Mouse (Mus musculus) myocyte (in vitro differentiated cells): Measurements from ENCODE around the gene Tmx2. TPM values are rescaled to one million over a fixed set of nuclear protein-coding genes. Genes with fewer than 3 reads are reported as not detected.

Experiments
- H3K27me3 ChIP-seq: one replicate; pipeline ENCODE4 v1.6.1; 2011; ENCODE audit not compliant: control insufficient read depth, insufficient read depth, insufficient read length
- H3K36me3 ChIP-seq: one replicate; pipeline ENCODE4 v1.6.1; 2011; ENCODE audit not compliant: control insufficient read depth, insufficient read depth
- H3K4me2 ChIP-seq: one replicate; pipeline ENCODE4 v1.6.1; 2011; ENCODE audit warnings: low read depth, control low read depth
- H3K4me3 ChIP-seq: one replicate; pipeline ENCODE4 v1.5.1; 2011; ENCODE audit warnings: mild to moderate bottlenecking, control low read depth, moderate library complexity
- H3K79me2 ChIP-seq: one replicate; pipeline ENCODE4 v1.6.1; 2011; ENCODE audit not compliant: control insufficient read depth, insufficient read depth
- H3ac ChIP-seq: one replicate; pipeline ENCODE4 v1.6.1; 2011; ENCODE audit not compliant: control insufficient read depth, insufficient read length
- CEBPB ChIP-seq: IDR thresholded peaks from 2 replicates; pipeline ENCODE4 v1.6.1; 2011; ENCODE audit warnings: mild to moderate bottlenecking, moderate library complexity; ENCODE audit not compliant: poor library complexity, insufficient read depth, severe bottlenecking
- E2F4 ChIP-seq: IDR thresholded peaks from one replicate; pipeline ENCODE4 v1.6.1; 2011; ENCODE audit warnings: mild to moderate bottlenecking, control low read depth, moderate library complexity; ENCODE audit not compliant: insufficient read depth
- MAX ChIP-seq: IDR thresholded peaks from one replicate; pipeline ENCODE4 v1.6.1; 2011; ENCODE audit warnings: low read depth, mild to moderate bottlenecking, control low read depth
- MYOD1 ChIP-seq, 3 experiments: IDR thresholded peaks; one replicate each; pipeline ENCODE4 v1.6.1; 2011; ENCODE audit warnings: control low read depth in 2 of 3, low read depth in 2 of 3, mild to moderate bottlenecking in 2 of 3, moderate library complexity in 1 of 3; ENCODE audit not compliant: insufficient read length in 2 of 3, control insufficient read depth in 1 of 3
- MYOG ChIP-seq, 3 experiments: IDR thresholded peaks; one replicate each; pipeline ENCODE4 v1.6.1; 2011; ENCODE audit warnings: control low read depth in 2 of 3, low read depth in 2 of 3, mild to moderate bottlenecking in 2 of 3; ENCODE audit not compliant: insufficient read length in 2 of 3, control insufficient read depth in 1 of 3, insufficient read depth in 1 of 3
- POLR2A ChIP-seq: IDR thresholded peaks from one replicate; pipeline ENCODE4 v1.6.1; 2011; ENCODE audit warnings: low read depth, mild to moderate bottlenecking, control low read depth, moderate library complexity; ENCODE audit not compliant: insufficient read length
- POLR2AphosphoS2 ChIP-seq: IDR thresholded peaks from one replicate; pipeline ENCODE4 v1.6.1; 2011; ENCODE audit warnings: low read depth, control low read depth; ENCODE audit not compliant: insufficient read length
- REST ChIP-seq: IDR thresholded peaks from one replicate; pipeline ENCODE4 v1.6.1; 2011; ENCODE audit warnings: mild to moderate bottlenecking, control low read depth, moderate library complexity; ENCODE audit not compliant: insufficient read depth, insufficient read length
- SRF ChIP-seq: IDR thresholded peaks from one replicate; pipeline ENCODE4 v1.6.1; 2011; ENCODE audit warnings: low read depth; ENCODE audit not compliant: control insufficient read depth, insufficient read length
- TCF12 ChIP-seq: IDR thresholded peaks from one replicate; pipeline ENCODE4 v1.6.1; 2011; ENCODE audit warnings: mild to moderate bottlenecking, control low read depth; ENCODE audit not compliant: poor library complexity, insufficient read depth, severe bottlenecking
- TCF3 ChIP-seq: IDR thresholded peaks from one replicate; pipeline ENCODE4 v1.6.1; 2011; ENCODE audit warnings: low read depth, control low read depth; ENCODE audit not compliant: insufficient read length
- USF1 ChIP-seq: IDR thresholded peaks from one replicate; pipeline ENCODE4 v1.6.1; 2011; ENCODE audit warnings: low read depth, mild to moderate bottlenecking, control low read depth, moderate library complexity
- polyA plus RNA-seq: library from polyadenylated mRNA; unstranded; fragments of >200 nt; fragmentation: generic; extraction: Trizol; gene quantifications from one replicate; pipeline ENCODE4 v1.2.1, GENCODE M21; 2012; ENCODE audit warnings: missing spikeins

The Tmx2 gene
- polyA plus RNA-seq, 1 experiment = 113 TPM

DNA sequence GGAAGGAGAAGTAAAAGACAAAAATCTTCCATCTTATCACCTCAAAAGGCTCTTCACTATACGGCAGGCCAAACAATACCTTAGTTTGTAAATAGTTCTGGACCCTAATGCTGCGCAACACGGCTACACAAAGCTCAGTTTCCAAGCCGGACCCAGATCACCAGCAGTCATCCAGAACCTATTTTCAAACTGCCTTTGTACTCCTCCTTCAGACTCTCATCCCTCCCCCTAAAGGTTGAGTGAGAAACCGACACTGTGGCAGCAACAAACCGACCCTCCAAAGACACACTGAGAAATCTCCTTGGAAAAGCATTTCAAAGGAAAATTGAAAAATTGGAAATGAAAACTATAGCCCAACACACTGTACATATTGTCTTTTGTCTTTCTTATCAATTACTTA lies 30.6 kb downstream of the Tmx2 start:
- no peaks in the 10 kb centered on the region for H3K27me3 ChIP-seq
- H3K36me3 ChIP-seq = no peaks in the 10 kb centered on the region
- H3ac ChIP-seq = no peak overlapping the region
- TF ChIP-seq CEBPB = no peak
- no peak for TF ChIP-seq TCF3
- TF ChIP-seq REST = no peak
- peak overlapping the region; percentile 82 for H3K4me3 ChIP-seq
- peak overlapping the region; percentile 78 for H3K4me2 ChIP-seq
- peaks cover 69% of the 10 kb centered on the region for H3K79me2 ChIP-seq

DNA sequence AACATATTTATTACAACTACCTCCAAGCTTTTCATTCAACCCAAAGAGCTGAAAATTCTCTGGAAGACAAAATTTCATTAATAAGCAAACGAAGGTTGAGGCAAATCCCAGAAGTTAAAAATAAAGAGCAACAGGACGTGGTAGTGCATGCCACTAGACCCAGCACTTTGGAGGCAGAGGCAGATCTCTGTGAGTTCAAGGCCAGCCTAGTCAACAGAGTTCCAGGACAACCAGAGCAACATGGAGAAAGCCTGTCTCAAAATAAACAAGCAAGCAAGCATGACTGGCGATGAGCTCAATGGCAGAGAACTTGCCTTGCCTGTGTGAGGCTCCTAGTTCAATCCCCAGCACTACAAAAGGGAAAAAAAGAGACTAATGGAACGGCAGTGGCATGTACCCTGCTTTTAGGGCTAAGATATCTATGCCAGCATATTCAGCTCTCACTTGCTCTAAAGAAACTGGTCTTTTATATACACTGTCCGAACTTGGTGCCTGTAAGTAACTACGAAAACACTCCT lies 31.8 kb downstream of the Tmx2 start:
- H3K4me2 ChIP-seq = peak overlapping the region; percentile 78
- peaks cover 82% of the 10 kb centered on the region for H3K79me2 ChIP-seq
- no peaks in the 10 kb centered on the region for H3K36me3 ChIP-seq
- no peak overlapping the region for H3K4me3 ChIP-seq
- H3ac ChIP-seq = no peak overlapping the region
- TF ChIP-seq SRF (no peak), POLR2A (no peak), POLR2AphosphoS2 (no peak), TCF12 (no peak), MYOG (IDR thresholded peaks at IDR 0.05; ENCODE audit: control insufficient read depth in 1 of 3, insufficient read depth in 1 of 3, insufficient read length in 2 of 3, low read depth in 2 of 3) (no peak), TCF3 (no peak), E2F4 (no peak), USF1 (no peak), REST (no peak), CEBPB (no peak), MYOD1 (IDR thresholded peaks at IDR 0.05; ENCODE audit: control insufficient read depth in 1 of 3, insufficient read length in 2 of 3, low read depth in 2 of 3) (no peak), MAX (no peak)
- H3K27me3 ChIP-seq = no peaks in the 10 kb centered on the region

DNA sequence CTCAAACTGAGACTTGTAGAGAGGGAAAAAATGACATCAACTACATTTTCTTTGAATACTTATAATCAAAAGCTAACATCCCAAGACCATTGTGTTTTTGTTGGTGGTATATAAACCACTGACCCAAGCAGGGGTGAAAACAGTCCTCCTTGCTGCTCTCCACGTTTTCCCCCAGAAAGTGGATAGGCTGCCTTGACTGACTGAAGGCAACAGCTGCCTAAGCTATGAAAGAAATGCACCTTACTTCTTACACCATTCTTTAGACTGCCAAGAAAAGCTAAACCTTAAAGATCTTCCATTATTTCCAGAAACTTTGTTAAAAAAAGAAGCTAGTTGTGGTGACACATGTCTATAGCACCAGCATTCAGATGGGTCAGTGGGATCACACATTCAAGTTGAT lies 32.8 kb downstream of the Tmx2 start:
- Histone ChIP-seq H3ac (no peak overlapping the region), H3K36me3 (no peaks in the 10 kb centered on the region), H3K4me2 (peak overlapping the region; percentile 78), H3K4me3 (no peak overlapping the region), H3K79me2 (peaks cover 92% of the 10 kb centered on the region), H3K27me3 (no peaks in the 10 kb centered on the region)
- TF ChIP-seq TCF12 = peak; percentile 7
- TF ChIP-seq MYOD1 (IDR thresholded peaks at IDR 0.05; ENCODE audit: control insufficient read depth in 1 of 3, insufficient read length in 2 of 3, low read depth in 2 of 3) = peak; percentile 78 to 94 (median 91)
- peak in 1 of 3 experiments; percentile 13 for TF ChIP-seq MYOG (IDR thresholded peaks at IDR 0.05; ENCODE audit: control insufficient read depth in 1 of 3, insufficient read depth in 1 of 3, insufficient read length in 2 of 3, low read depth in 2 of 3)
- TF ChIP-seq REST = no peak
- TF ChIP-seq SRF = no peak

DNA sequence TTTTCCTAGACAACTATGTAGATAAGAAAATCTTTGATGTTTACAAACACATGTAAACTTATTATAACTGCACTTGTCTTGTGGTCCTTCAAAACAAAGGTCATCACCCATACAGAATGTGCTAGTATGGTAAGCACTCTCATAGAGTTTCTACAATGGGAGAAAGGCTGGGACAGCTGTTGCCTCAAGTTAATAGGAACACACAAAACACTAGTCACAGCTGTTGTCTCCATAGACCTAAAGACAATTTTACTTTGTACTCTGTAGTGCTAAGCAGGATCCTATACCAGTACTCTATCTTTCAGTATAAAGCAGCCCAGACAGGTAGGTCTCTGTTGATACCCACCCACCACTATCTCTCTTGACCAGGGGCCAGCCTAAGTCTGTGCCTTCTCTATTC lies 38.1 kb downstream of the Tmx2 start:
- no peak overlapping the region for H3ac ChIP-seq
- no peak overlapping the region for H3K4me3 ChIP-seq
- H3K36me3 ChIP-seq = no peaks in the 10 kb centered on the region
- TF ChIP-seq TCF12 (peak; percentile 27), MAX (no peak), REST (no peak), TCF3 (no peak), USF1 (no peak), CEBPB (no peak), MYOD1 (IDR thresholded peaks at IDR 0.05; ENCODE audit: control insufficient read depth in 1 of 3, insufficient read length in 2 of 3, low read depth in 2 of 3) (peak; percentile 60 to 67 (median 64)), POLR2AphosphoS2 (no peak), E2F4 (no peak), MYOG (IDR thresholded peaks at IDR 0.05; ENCODE audit: control insufficient read depth in 1 of 3, insufficient read depth in 1 of 3, insufficient read length in 2 of 3, low read depth in 2 of 3) (peak in 2 of 3 experiments; percentile 30 to 64), POLR2A (no peak), SRF (no peak)
- H3K79me2 ChIP-seq = peaks cover 99% of the 10 kb centered on the region
- peak overlapping the region; percentile 31 for H3K4me2 ChIP-seq
- no peaks in the 10 kb centered on the region for H3K27me3 ChIP-seq

DNA sequence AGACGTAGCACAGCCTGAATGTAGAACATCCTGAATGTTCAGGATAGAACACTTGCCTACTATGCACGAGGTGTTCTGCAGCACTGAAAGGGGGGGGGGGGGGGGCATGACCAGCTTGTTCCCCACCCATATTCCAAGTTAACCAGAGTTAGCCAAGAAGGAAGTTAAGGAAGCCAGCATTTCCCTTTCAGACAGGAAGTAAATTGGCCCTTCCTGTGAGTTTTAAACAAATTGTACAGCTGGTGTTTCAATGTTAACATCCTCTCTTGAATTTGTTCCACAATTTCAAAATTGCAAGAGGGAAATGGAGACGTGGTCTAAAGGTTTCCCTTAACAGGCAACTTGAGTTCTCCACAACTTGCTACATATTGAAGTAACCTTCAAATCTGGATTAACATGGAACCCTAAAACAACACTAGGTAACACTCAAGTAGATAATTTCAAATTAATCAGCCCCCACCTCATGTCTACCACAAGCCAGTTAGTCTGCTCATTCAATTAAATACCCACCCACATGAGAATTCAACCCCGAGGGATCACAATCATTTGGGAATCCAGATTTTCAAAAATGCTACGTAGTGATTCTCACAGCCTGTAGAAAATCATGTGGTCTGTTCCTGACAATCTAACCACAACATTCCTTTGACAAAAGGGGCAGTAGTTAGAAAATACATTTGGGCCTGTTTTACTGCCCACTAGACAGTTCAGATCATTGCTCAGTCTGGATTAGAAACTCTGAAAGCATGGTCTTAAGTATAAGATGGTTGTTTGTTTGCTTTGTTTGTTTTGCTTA lies 40.3 kb downstream of the Tmx2 start:
- H3K79me2 ChIP-seq = peaks cover 94% of the 10 kb centered on the region
- TF ChIP-seq CEBPB = no peak
- no peak for TF ChIP-seq SRF
- TF ChIP-seq MYOG (IDR thresholded peaks at IDR 0.05; ENCODE audit: control insufficient read depth in 1 of 3, insufficient read depth in 1 of 3, insufficient read length in 2 of 3, low read depth in 2 of 3) = no peak
- peak; percentile 73 for TF ChIP-seq USF1
- TF ChIP-seq POLR2AphosphoS2 = no peak
- TF ChIP-seq E2F4 = no peak
- no peak for TF ChIP-seq REST
- peak overlapping the region; percentile 100 for H3K4me2 ChIP-seq
- H3K4me3 ChIP-seq = no peak overlapping the region
- H3K36me3 ChIP-seq = no peaks in the 10 kb centered on the region
- no peak overlapping the region for H3ac ChIP-seq
- H3K27me3 ChIP-seq = no peaks in the 10 kb centered on the region
